Mouse (Mus musculus) stomach, embryonic 14.5 days (tissue): ENCODE measurements at regions not wholly inside any gene's neighbourhood (a gene's known extent, or its start where the extent isn't known, plus 50 kb on each side); places are given as distances from the start of the nearest gene placed in this dataset.
"Not testable (repeated sequence)": the region's sequence is repeated elsewhere in the genome, so short reads cannot be mapped to it uniquely, and the experiment has no call there.

Experiments used
- ATAC-seq: fragments of 200-750 bp; cut with Nextera tagmentation; 2 replicates; pipeline ENCODE4 v1.8.0; 2017; ENCODE audit warnings: low read depth, moderate TSS enrichment; ENCODE audit not compliant: insufficient number of reproducible peaks, insufficient read depth, low FRiP score
- H3K27ac ChIP-seq: fragments of 300-500 bp; sonication (generic); 2 replicates; pipeline ENCODE4 v1.5.1; 2014; ENCODE audit warnings: mild to moderate bottlenecking, low read length, moderate library complexity, mixed read lengths
- H3K27me3 ChIP-seq: fragments of 300-500 bp; sonication (generic); 2 replicates; pipeline ENCODE4 v1.6.1; 2014; ENCODE audit warnings: low read length, control low read depth, mixed read lengths; ENCODE audit not compliant: control insufficient read depth, insufficient read depth
- H3K36me3 ChIP-seq: fragments of 300-500 bp; sonication (generic); 2 replicates; pipeline ENCODE4 v1.6.1; 2014; ENCODE audit warnings: mild to moderate bottlenecking, control low read depth, low read length, moderate library complexity, mixed read lengths; ENCODE audit not compliant: control insufficient read depth, insufficient read depth
- H3K4me1 ChIP-seq: fragments of 300-500 bp; sonication (generic); 2 replicates; pipeline ENCODE4 v1.6.1; 2014; ENCODE audit warnings: low read length, control low read depth, mixed read lengths; ENCODE audit not compliant: control insufficient read depth, insufficient read depth
- H3K4me2 ChIP-seq: fragments of 300-500 bp; sonication (generic); replicated peaks from 2 replicates; pipeline ENCODE4 v1.6.1; 2014; ENCODE audit warnings: low read depth, low read length, control low read depth
- H3K4me3 ChIP-seq: fragments of 300-500 bp; sonication (generic); 2 replicates; pipeline ENCODE4 v1.5.1; 2014; ENCODE audit warnings: low read depth, low read length, control low read depth
- H3K9ac ChIP-seq: fragments of 300-500 bp; sonication (generic); replicated peaks from 2 replicates; pipeline ENCODE4 v1.6.1; 2014; ENCODE audit warnings: low read depth, mild to moderate bottlenecking, control low read depth, low read length, moderate library complexity, mixed read lengths
- H3K9me3 ChIP-seq: fragments of 300-500 bp; sonication (generic); 2 replicates; pipeline ENCODE4 v1.6.1; 2016; ENCODE audit warnings: low read depth, low read length, control low read depth; ENCODE audit not compliant: control insufficient read depth
- WGBS: fragments of 180-500 bp; shearing (Covaris S2); extraction: QIAGEN DNeasy Blood & Tissue Kit; methylation state at CpG from one replicate; pipeline ENCODE4 v1.1.7; 2014; 5-methylcytosine and 5-hydroxymethylcytosine counted together

GRCm38 (mm10) chr14:102161291-102162284, 431.8 kb downstream of the Lmo7 start:
- no peak for ATAC-seq
- WGBS, result 73% methylated on average over 3 of the region's 3 CpGs
- H3K27me3 ChIP-seq, result no peaks in the 10 kb centered on the region
- no peak overlapping the region for H3K9ac ChIP-seq
- no peak overlapping the region for H3K27ac ChIP-seq
- no peak overlapping the region for H3K4me3 ChIP-seq
- H3K4me1 ChIP-seq, result no peaks in the 10 kb centered on the region
- no peaks in the 10 kb centered on the region for H3K9me3 ChIP-seq
- H3K4me2 ChIP-seq, result no peak overlapping the region
- no peaks in the 10 kb centered on the region for H3K36me3 ChIP-seq

- H3K4me1 ChIP-seq, H3K4me3 ChIP-seq, ATAC-seq, H3K27me3 ChIP-seq, H3K36me3 ChIP-seq, H3K27ac ChIP-seq, H3K9me3 ChIP-seq, H3K9ac ChIP-seq, H3K4me2 ChIP-seq: not testable (repeated sequence)
- WGBS, result 92% methylated on average over 4 of the region's 4 CpGs
These were observed 420.7 kb downstream of the Lmo7 start for GRCm38 (mm10) chr14:102150410-102150809.

GRCm38 (mm10) chr14:102142720-102143119, 413.0 kb downstream of the Lmo7 start:
- Histone ChIP-seq H3K4me2 (no peak overlapping the region), H3K27ac (no peak overlapping the region), H3K36me3 (no peaks in the 10 kb centered on the region), H3K9me3 (no peaks in the 10 kb centered on the region), H3K4me3 (no peak overlapping the region), H3K4me1 (no peaks in the 10 kb centered on the region), H3K9ac (no peak overlapping the region), H3K27me3 (no peaks in the 10 kb centered on the region)
- ATAC-seq, result no peak
- WGBS, result 29% methylated on average over 2 of the region's 2 CpGs

DNA sequence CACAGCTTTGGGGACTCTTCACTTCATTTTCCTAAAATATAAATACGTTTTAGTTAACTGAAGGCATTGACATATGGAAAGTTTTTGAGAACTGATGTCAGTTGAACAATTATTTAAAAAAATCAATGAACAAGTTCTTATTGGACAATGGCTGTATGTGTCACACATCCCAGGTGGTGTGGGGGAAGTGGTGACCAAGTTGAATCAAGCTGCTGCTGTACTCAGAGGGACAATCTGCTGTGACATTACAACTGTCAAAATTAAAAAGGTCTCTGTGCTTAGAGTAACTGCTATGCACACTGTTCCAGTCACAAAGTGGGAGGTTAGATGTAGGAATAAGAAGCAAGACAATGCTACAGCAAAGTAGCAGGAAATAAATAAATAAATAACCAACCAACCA, 409.2 kb downstream of the Lmo7 start:
- no peak for ATAC-seq
- Histone ChIP-seq H3K4me2 (no peak overlapping the region), H3K27me3 (no peaks in the 10 kb centered on the region), H3K36me3 (no peaks in the 10 kb centered on the region), H3K4me3 (no peak overlapping the region), H3K27ac (no peak overlapping the region), H3K4me1 (no peaks in the 10 kb centered on the region), H3K9ac (no peak overlapping the region), H3K9me3 (no peaks in the 10 kb centered on the region)
- WGBS, result 80% methylated on average over 1 of the region's 1 CpGs

DNA sequence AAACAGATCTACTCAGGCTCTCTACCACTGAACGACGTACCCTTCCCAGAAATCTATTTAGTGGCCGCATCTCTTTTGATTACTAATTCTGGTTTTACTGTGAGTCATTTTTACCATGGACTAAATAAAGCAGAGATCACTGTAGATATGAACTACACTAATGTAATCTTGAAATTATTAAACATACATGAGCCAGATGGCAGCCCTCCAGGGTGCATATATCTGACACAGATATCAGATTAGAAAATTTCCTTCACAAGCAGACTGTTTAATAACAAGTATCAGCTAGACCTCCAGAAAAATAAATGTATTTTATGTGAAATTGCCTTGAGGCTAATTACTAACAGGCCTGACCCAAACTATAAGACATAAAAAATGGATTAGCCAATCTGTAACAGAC, 388.4 kb downstream of the Lmo7 start:
- Histone ChIP-seq H3K27me3 (no peaks in the 10 kb centered on the region), H3K4me3 (no peak overlapping the region), H3K9me3 (no peaks in the 10 kb centered on the region), H3K4me2 (no peak overlapping the region), H3K36me3 (no peaks in the 10 kb centered on the region), H3K27ac (no peak overlapping the region), H3K9ac (no peak overlapping the region), H3K4me1 (no peaks in the 10 kb centered on the region)
- 74% methylated on average over 3 of the region's 3 CpGs for WGBS
- ATAC-seq, result no peak

- WGBS, result 78% methylated on average over 3 of the region's 3 CpGs
- no peak overlapping the region for H3K27ac ChIP-seq
- no peaks in the 10 kb centered on the region for H3K27me3 ChIP-seq
- no peak overlapping the region for H3K4me2 ChIP-seq
- H3K9me3 ChIP-seq, result no peaks in the 10 kb centered on the region
- no peaks in the 10 kb centered on the region for H3K36me3 ChIP-seq
- H3K4me3 ChIP-seq, result no peak overlapping the region
- ATAC-seq, result no peak
- H3K4me1 ChIP-seq, result no peaks in the 10 kb centered on the region
- no peak overlapping the region for H3K9ac ChIP-seq
These were observed 376.4 kb downstream of the Lmo7 start for GRCm38 (mm10) chr14:102106165-102106564.

DNA sequence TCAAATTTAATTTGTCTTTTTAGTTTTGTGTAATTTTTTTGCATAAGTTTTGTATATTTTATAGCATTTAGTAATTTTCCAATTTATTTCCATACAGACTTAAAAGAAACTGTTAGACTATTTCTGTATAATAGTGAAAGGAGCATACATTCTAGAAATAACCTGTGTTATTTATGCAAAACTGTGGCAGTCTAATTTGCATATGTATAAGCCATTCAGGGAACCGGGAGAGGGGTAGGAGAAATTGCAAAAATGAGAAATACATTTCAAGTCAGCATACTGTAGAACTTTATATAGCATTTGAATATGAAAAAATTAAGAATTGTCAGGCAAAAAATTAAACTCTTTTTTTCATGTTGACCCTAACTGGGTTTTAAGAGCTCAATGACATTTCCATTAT, 364.3 kb downstream of the Lmo7 start:
- ATAC-seq, result no peak
- H3K4me2 ChIP-seq, result no peak overlapping the region
- H3K9me3 ChIP-seq, result no peaks in the 10 kb centered on the region
- 87% methylated on average over 1 of the region's 1 CpGs for WGBS
- H3K4me1 ChIP-seq, result no peaks in the 10 kb centered on the region
- H3K36me3 ChIP-seq, result no peaks in the 10 kb centered on the region
- H3K27me3 ChIP-seq, result no peaks in the 10 kb centered on the region
- no peak overlapping the region for H3K9ac ChIP-seq
- no peak overlapping the region for H3K27ac ChIP-seq
- no peak overlapping the region for H3K4me3 ChIP-seq

GRCm38 (mm10) chr14:102092557-102092956, 362.8 kb downstream of the Lmo7 start:
- ATAC-seq, result no peak
- no peak overlapping the region for H3K4me2 ChIP-seq
- H3K27me3 ChIP-seq, result no peaks in the 10 kb centered on the region
- H3K27ac ChIP-seq, result no peak overlapping the region
- H3K9me3 ChIP-seq, result no peaks in the 10 kb centered on the region
- H3K36me3 ChIP-seq, result no peaks in the 10 kb centered on the region
- H3K4me3 ChIP-seq, result no peak overlapping the region
- H3K4me1 ChIP-seq, result no peaks in the 10 kb centered on the region
- WGBS, result 74% methylated on average over 6 of the region's 6 CpGs
- H3K9ac ChIP-seq, result no peak overlapping the region

DNA sequence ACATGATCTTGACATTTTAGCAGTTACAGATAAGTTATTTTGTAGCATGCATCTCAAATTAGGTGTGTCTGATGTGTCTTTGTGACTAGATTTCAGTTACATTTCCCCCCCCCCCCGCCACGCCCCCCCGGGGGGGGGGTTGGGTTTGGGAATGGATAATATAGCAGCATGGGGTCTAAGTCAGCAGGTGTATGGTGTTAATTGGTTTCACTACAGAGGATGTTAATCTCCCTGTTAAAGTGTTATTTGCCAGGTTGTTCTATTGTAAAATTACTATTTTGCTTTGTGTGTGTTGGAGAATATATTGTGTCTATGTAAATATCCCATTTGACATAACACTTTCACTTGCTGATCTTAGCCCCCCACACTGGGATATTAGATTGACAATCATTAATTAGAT, 319.2 kb downstream of the Lmo7 start:
- no peaks in the 10 kb centered on the region for H3K36me3 ChIP-seq
- H3K27ac ChIP-seq, result no peak overlapping the region
- no peak for ATAC-seq
- no peak overlapping the region for H3K4me3 ChIP-seq
- H3K9me3 ChIP-seq, result no peaks in the 10 kb centered on the region
- no peaks in the 10 kb centered on the region for H3K27me3 ChIP-seq
- no peak overlapping the region for H3K9ac ChIP-seq
- no peaks in the 10 kb centered on the region for H3K4me1 ChIP-seq
- H3K4me2 ChIP-seq, result no peak overlapping the region
- WGBS, result 12% methylated on average over 3 of the region's 3 CpGs
